Mouse (Mus musculus) spleen, postnatal 36 days (tissue): ENCODE measurements around the gene Slc9a6.

ENCODE experiments used
- DNase-seq, 2 experiments: peaks; one replicate each; pipeline ENCODE4 v3.0.0; 2022; ENCODE audit warnings: low spot score in 2 of 2, mixed read lengths in 1 of 2

Gene Slc9a6

DNA sequence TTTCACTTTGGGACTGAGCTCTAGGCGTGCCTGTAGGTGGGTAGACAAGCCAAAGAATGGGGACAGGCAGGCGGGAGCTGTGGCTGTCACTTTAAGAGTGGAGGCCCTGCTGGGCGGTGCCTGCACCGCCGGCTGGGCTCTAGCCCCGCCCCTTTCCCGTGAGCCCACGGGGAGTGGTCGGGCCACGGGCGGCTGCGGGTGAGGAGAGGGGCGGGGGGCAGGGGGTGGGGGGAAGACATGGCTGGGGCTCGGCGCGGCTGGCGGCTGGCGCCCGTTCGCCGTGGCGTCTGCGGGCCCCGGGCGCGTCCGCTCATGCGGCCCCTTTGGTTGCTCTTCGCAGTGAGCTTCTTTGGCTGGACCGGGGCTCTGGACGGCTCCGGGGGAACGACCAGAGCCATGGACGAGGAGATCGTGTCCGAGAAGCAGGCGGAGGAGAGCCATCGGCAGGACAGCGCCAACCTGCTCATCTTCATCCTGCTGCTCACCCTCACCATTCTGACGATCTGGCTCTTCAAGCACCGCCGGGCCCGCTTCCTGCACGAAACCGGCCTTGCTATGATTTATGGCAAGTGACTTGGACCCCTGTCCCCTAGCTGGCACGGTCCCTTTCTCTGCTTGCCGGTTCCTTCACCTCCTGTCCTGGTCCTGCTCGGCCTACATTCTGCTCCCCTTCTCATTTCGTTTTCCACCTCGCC lies at the start of gene Slc9a6:
Gene Slc9a6, plus strand, starts transcription at position 135 of the 695 bp plus-strand sequence.
- DNase-seq: peak; percentile 74 to 79

GRCm38 (mm10) chrX:56572465-56572864 lies 37.1 kb upstream of the Slc9a6 start:
- DNase-seq: peak in 1 of 2 experiments; percentile 1

- no peak for DNase-seq
Measured at GRCm38 (mm10) chrX:56578200-56578599, 31.4 kb upstream of the Slc9a6 start.

DNA sequence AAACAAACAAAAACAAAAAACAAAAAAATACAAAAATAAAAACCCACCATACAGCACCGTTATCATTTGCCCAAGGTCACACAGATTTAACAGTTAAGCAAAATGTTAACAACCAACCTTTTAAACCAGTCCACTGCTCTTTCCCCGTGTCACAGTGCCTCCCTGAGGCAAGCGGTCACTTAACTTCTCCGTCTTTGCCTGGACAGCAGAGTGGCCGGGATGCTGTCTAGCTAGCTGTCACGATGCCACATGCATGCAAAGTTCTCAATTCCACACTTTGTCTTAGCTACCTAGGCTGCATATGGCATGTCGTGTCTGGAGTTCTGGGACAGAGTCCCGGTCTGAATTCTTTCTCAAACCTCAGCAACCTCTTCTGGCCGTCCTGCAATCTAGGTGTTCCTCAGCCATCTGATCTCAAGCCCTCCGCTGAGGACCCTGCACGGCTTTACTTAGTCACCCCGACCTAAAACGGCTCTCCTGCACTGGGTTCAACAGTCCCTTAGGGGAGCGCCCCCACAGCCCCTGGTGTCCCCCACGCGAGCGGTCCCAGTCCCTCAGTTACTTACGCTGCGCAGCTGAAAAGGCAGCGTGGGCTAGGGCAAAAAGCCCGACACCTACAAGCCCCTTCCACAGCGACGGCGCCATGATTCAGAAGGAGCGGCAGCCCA lies 12.2 kb upstream of the Slc9a6 start:
- no peak for DNase-seq

DNA sequence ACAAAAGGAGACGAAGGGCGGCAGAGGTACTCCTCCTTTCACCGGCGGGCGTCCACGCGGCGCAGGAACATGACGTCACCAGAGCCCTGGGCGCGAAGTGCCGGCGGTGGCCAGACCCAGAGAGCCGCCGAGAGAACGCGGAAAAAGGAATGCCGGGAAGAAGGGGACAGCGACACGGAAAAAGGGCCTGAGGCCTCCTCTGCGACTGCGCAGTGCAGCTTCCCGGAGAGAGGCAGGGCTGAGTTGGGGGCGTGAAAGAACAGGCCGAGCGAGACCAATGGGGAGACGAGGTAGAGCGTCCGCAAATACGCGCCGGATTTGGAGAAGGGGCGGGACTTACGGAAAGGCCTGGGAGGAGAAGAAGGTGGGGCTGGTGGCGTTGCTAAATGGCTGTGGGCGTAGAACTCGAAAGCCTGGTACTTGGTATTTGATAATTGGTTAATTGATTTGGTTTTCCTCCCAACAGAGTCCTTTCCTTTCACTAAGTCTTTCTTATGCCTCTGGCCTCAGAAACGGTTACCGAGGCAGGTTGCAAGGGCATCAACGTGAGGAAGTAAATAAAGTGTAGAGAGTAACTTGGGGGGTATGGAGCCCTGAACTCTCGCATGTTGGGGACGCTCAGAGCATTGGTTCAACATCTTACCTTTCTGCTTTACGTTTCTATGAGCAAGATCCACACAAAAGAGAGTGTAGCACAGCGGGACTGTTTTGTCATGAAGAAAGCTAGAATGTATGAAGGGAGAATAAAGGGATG lies 11.5 kb upstream of the Slc9a6 start, which contains the start of gene Mmgt1:
Gene Mmgt1, minus strand, starts transcription at position 183 of the 754 bp plus-strand sequence.
- peak; percentile 91 for DNase-seq

DNA sequence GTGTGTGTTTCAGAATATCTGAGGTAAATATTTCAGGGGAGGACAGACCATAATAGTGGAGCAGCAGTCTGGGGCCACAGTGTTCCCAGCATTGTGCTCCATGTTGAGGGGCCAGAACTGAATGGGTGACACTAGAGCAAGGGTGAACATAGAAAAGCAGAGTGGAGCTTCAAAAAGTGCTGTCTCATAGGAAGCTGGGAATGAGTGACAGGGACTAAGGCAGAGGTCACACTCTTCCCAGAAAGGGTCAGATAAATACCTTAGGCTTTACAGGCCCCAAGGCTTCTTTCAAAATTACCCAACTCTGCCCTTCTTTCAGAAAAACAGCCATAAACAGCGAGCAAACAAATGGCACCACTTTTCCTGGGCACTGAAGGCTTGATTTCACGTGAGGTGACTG lies 3.0 kb upstream of the Slc9a6 start:
- no peak for DNase-seq

- no peak for DNase-seq
Measured at GRCm38 (mm10) chrX:56607032-56607710, 2.4 kb upstream of the Slc9a6 start.

- DNase-seq: no peak
Measured at GRCm38 (mm10) chrX:56609285-56609622, 303 bp upstream of the Slc9a6 start.

- DNase-seq: no peak
Measured at GRCm38 (mm10) chrX:56610318-56610694, 749 bp downstream of the Slc9a6 start.

- DNase-seq: no peak
Measured at GRCm38 (mm10) chrX:56615236-56615635, 5.7 kb downstream of the Slc9a6 start.

GRCm38 (mm10) chrX:56636185-56636584 lies 26.6 kb downstream of the Slc9a6 start:
- no peak for DNase-seq

DNA sequence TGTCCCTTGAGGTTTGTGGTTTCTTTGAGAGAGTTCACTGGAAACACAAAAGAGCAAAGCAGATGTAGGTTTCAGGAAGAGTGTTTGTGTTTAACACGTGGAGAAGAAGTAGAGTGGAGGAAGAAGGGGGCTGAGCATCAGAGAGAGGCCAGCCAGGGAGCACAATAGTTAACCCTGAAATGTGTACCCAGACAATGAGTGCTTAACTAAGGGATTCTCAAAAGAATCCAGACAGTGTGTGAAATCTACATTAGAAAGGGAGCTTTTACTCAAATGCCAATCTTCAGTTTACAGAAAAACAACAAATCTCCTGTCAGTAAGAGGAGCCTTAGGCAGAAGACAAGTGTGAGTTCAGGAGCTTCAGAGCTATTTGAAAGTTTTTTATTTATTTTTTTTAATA lies 30.5 kb downstream of the Slc9a6 start:
- DNase-seq: no peak

GRCm38 (mm10) chrX:56649549-56650354 lies 40.2 kb downstream of the Slc9a6 start:
- DNase-seq: no peak

DNA sequence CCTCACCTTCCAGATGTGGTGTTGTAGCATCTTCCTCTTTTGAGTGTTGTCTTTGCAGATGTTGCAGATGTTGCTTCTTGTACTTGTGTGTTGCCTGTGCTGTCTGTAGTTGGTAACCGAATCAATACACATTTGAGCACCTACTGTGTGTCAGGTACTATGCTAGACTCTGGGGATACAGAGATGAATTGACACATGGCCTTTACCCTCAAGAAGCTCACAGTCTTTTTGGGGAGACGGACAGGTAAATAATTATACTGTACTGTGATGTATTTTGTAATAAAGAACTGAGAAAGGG lies 40.7 kb downstream of the Slc9a6 start:
- DNase-seq: no peak

- DNase-seq: no peak
Measured at GRCm38 (mm10) chrX:56650885-56651284, 41.3 kb downstream of the Slc9a6 start.

- DNase-seq: peak in 1 of 2 experiments; percentile 0
Measured at GRCm38 (mm10) chrX:56651738-56652137, 42.2 kb downstream of the Slc9a6 start.

GRCm38 (mm10) chrX:56655686-56656085 lies 46.1 kb downstream of the Slc9a6 start:
- DNase-seq: no peak

DNA sequence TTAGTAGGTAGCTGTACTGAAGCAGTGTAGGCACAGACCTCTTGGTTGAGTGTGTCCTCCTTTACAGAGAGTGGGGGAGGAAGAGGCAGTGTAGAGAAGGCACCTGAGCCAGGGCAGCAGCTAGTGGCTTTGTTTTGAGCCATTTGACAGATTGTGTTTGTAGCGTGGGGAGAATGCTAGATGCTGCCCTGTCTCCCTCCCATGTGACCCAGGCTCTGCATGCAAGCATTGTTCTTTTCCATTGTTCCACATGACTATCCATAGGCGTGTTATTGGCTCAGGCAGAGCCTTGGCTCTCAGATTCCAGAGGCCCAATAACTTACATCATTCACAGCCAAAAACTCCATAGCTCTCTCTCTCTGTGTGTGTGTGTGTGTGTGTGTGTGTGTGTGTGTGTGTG lies 49.7 kb downstream of the Slc9a6 start:
- no peak for DNase-seq

DNA sequence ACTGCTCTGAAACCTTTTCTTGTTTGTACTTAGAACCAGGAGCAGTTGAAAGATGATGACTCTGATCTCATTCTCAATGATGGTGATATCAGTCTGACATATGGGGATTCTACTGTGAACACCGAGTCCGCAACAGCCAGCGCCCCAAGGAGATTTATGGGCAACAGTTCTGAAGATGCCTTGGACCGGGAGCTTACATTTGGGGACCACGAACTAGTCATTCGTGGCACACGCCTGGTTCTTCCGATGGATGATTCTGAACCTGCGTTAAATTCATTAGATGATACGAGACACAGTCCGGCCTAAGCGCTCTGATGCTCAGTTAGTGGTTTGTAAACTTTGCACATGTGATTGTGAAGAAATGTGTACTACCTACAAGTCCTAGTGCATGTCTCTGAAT lies 51.6 kb downstream of the Slc9a6 start:
- DNase-seq: no peak

DNA sequence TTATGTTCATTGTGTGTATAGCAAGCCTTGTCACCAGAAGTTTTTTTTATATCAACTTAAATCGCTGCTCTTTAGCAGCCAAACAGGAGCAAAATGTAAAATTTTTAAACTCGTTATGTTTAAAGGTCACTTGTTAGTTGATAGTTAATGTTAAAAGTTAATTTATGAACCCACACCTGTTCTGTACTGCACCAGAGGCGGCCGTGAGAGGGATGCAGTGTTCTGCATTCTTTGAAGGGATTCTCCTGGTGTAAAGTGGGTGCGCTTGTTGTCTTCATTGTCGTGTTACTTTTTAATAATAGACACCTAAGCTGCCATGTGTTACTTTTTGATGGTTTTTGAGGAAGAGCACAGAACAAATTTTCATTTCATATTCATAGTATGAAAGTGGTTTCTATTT lies 52.8 kb downstream of the Slc9a6 start:
- DNase-seq: no peak

DNA sequence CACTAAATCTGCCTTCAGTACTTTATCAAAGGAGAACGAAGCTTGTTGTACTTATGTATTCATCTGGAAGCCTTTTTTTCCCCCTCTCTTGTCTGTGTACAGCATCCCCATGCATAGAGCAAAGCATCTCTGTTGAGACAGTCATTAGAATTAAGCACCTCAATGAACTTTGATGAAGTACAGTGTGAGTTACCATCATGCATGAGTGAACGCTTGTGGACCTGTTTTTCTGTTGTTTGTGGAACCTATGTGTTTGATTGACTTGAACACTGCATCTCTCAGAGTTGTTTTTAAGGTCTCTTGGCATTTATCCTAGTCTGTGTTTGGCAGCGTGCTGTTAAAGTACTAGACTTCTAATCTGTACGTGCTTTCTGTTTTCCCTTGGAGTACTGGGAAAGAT lies 53.8 kb downstream of the Slc9a6 start:
- no peak for DNase-seq
